In the genomic region with DNA sequence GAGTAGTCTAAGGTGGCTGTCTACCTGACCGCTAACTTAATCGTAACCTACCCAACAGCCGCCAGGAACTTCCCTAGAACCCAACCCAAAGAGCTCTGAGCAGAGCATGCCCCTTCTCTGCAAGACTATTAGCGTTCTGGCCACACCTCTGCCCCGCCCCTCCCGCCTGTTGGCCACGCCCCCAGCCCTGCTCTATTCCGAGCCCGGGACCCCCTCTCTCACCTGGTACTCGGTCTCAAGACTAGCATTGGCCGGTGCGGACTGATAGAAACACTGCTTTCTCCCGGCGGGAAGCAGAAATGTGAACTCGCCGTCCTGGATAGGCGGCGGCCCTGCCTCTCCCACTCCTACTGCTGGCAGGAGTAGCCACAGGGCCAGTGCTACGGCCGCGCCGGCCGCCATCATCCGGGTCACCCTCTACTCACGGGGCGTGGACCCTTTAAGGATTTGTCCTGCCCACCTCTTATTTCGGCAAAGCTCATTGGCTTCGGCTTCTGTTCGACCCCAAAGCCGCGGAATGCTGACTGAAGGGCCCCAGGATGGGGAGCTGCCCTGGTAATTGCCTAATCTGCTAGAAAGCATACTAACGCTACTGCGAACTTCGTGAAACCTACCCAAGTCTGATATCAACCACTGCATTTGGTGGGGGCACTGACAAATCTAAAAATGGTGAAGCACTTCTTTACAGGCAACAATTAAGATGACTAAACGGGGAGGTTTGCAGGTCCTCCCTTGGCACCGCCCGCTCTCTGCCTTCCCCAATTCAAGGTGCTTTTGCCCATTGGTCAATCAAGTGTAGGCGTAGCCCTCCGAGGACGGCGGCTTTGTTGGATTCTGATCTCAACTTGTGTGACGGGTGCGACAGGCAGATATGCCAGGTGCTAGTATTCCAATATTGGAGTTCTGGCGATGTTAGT, we compare ENCODE assay signal across 8 mouse cellular contexts. TPM values are rescaled to one million over a fixed set of nuclear protein-coding genes. Genes with fewer than 3 reads are reported as not detected.
A peak's percentile ranks its signal among the peaks of the same experiment; 100 is the strongest.
DNase-seq lines count a peak whose midpoint lies in the region; ATAC-seq and TF ChIP-seq lines count a peak whose summit lies in the region.

A gene (minus strand): TSS at position 481 of the 917 bp plus-strand sequence.

- peaks cover 18% of the 10 kb centered on the region for H3K4me1 ChIP-seq in hindbrain, embryonic 10.5 days (replicated peaks)
- no peaks in the 10 kb centered on the region for H3K4me1 ChIP-seq in lung, postnatal 0 days (ENCODE audit: insufficient read depth, low read depth, low read length)

- peak; percentile 92 for TF ChIP-seq EP300 in lung, postnatal 0 days (IDR thresholded peaks at IDR 0.05)

- peaks cover 42% of the 10 kb centered on the region for H3K36me3 ChIP-seq in hindbrain, embryonic 10.5 days
- peaks cover 17% of the 10 kb centered on the region for H3K36me3 ChIP-seq in lung, postnatal 0 days (ENCODE audit: insufficient read depth, low read length)

- peak within 1 kb of the TSS; percentile 45; the same call in 1 of the 2 replicates for H3K9ac ChIP-seq in lung, postnatal 0 days (replicated peaks; ENCODE audit: low read depth)

- no peak for TF ChIP-seq CTCF in lung, postnatal 0 days (IDR thresholded peaks at IDR 0.05)

- H3K9me3 ChIP-seq in hindbrain, embryonic 10.5 days: no peaks in the 10 kb centered on the region
- no peaks in the 10 kb centered on the region for H3K9me3 ChIP-seq in lung, postnatal 0 days (ENCODE audit: low read length)

- ATAC-seq in frontal cortex, adult (ENCODE audit: low TSS enrichment): peak; percentile 89
- ATAC-seq in lung, postnatal 0 days: peak; percentile 98

- no peaks in the 10 kb centered on the region for H3K27me3 ChIP-seq in hindbrain, embryonic 10.5 days (ENCODE audit: insufficient read depth, poor library complexity, severe bottlenecking)
- no peaks in the 10 kb centered on the region for H3K27me3 ChIP-seq in lung, postnatal 0 days (replicated peaks; ENCODE audit: insufficient read depth, low read length)

- peak within 1 kb of the TSS; percentile 75 for H3K4me3 ChIP-seq in hindbrain, embryonic 10.5 days
- peak within 1 kb of the TSS; percentile 53 for H3K4me3 ChIP-seq in lung, postnatal 0 days (ENCODE audit: low read depth, low read length)

- WGBS in hindbrain, embryonic 10.5 days: under 1% methylated on average over 44 of the region's 44 CpGs
- WGBS in lung, postnatal 0 days: under 1% methylated on average over 44 of the region's 44 CpGs

- H3K27ac ChIP-seq in hindbrain, embryonic 10.5 days: peak within 1 kb of the TSS; percentile 93
- peak within 1 kb of the TSS; percentile 88 for H3K27ac ChIP-seq in lung, postnatal 0 days (ENCODE audit: low read length)

- DNase-seq in MN1 (ENCODE audit: low spot score): peak; percentile 91
- DNase-seq in cerebellum, adult 9-10 months: peak; percentile 97
- peak; percentile 97 for DNase-seq in hindbrain, embryonic 10.5 days (ENCODE audit: low spot score)
- DNase-seq in layer of hippocampus, adult 9-11 months: peak; percentile 96
- DNase-seq in lung, postnatal 0 days (ENCODE audit: low spot score): peak; percentile 99
- peak; percentile 90 for DNase-seq in ovary, postnatal 14 days (ENCODE audit: low spot score)
- DNase-seq in thymus, postnatal 14 days: peak; percentile 86

- H3K4me2 ChIP-seq in lung, postnatal 0 days (replicated peaks; ENCODE audit: low read depth, low read length): peak within 1 kb of the TSS; percentile 58

RNA-seq across cellular contexts. Expression of the gene that starts here (rescaled TPM):
- polyA plus RNA-seq in hindbrain, embryonic 10.5 days (2016; fragmentation: Nextera tagmentation; extraction: Ambion mirVana): 103 and 110 TPM in 2 replicates
- 60.8 and 71.3 TPM in 2 replicates for polyA plus RNA-seq in lung, postnatal 0 days (2015; fragmentation: Nextera tagmentation; extraction: Ambion mirVana)

Comparison
In these comparisons a context has a peak if more than half of its experiments do, and no peak if none do; other contexts are left out.
1. Peak in every context shown above with its lines: DNase-seq, ATAC-seq, H3K4me3 ChIP-seq and H3K27ac ChIP-seq.